Mouse (Mus musculus) thymus, postnatal 0 days (tissue): ENCODE data around the gene Vmn1r89. TPM values are rescaled to one million over a fixed set of nuclear protein-coding genes. Genes with fewer than 3 reads are reported as not detected.

Source experiments
- DNase-seq: peaks from one replicate; pipeline ENCODE4 v3.0.0-alpha.2; 2015; ENCODE audit warnings: low spot score
- polyA plus RNA-seq: library from polyadenylated mRNA; unstranded; fragments of >200 nt; fragmentation: Nextera tagmentation; extraction: Ambion mirVana; gene quantifications from 2 replicates; pipeline ENCODE4 v1.2.1, GENCODE M21; 2015

The Vmn1r89 gene
- polyA plus RNA-seq = not detected in 2 replicates

DNA sequence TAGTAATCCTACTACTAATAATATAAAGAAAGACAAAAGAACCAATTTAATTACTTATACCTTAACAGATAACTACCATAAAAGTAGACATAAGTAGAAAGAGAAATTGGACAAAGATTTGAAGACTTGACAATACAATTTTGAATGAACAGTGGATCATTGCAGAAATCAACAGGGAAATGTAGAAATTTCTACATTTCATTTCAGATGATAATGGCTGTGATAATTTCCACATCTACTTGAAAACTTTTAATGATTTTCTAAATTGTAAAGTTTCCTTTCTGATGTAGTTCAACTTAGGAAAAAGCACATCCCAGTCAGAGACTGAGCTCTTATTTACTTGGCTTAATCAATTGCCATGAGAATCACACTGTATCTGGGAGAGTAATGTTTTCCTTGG is at the start of gene Vmn1r89:
Gene Vmn1r89, plus strand, starts transcription at position 301 of the 400 bp plus-strand sequence.
- DNase-seq = no peak

DNA sequence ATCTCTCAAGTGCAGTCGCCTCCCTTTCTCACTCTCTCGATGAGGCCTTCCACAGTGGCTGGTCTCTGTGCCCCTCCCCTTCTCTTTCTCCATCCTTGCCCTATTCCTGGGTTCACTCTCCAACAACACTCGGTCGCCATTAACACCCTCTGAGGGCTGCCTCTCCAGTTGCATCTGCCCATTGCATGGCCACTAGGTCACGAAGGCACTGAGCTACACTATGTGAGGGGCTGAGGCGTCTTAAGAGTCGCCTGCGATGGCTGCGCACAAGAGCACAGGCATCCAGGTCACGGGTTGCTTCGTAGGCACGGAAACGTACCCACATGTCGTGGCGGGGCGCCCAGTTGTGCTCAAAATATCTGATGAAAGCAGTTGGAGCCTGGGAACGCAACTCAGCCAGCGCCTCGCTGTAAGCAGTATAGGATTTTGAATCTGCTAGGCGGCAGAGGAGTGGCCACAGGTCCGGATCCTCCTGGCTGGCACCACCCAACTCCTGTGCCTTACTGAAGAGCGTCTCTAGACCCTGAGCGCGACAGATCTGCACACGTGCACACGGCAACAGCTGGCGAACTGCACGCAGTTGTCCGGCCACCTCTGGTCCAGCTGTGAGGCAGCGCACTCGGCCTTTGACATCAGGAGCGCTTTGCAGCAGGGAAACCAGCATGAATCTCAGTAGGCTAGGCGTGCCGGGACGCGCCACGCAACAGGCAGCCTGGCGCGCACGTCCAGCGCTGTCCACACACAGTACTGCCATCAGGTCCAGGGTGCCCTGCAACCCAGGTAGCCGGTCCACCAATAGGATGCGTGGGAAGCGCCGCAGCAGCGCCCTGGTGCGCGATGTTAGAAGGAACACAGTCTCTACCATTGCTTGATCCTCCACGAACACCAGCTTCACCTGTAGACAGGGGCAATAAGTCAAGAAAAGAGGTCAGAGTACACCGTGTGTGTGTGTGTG is 48.2 kb downstream of the Vmn1r89 start:
- no peak for DNase-seq

DNA sequence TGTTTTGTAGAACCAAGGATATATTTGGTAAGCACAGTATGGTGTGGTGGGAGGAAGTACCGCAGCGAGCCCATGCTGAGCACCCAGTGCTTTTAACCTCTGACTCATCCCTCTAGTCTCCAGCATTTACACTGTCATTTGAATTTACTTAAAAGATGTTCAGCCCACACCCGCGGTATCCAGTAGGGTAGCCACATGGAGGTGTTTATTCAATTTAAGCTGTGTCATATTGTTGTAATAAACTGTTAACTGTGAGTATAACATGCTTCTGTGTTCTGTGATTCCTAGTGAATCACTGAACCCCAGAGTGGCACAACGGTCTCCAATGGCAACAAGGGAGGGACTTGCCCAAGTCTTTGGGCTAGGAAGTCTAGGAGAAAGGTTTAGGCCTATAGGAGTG is 51.0 kb downstream of the Vmn1r89 start:
- no peak for DNase-seq

DNA sequence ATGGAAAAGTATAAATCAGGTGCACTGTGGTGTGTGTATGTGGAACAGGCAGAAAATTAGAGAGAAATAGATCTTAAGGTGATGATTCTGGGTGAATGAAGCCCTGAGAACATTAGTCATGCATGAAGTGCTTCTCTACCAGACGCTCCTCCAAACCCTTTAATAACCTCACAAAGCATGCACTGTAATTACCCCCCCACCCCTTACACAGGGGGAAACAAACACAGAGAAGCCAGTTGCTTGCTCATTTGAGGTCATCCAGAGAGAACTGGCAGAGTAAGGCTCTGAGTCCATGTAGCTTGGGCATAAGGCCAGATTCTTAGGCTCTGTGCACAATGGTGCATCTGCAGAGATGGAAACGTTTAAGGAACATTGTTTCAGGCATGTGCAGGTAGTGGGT is 51.6 kb downstream of the Vmn1r89 start:
- DNase-seq = no peak

GRCm38 (mm10) chr7:13268749-13269260 is 56.0 kb downstream of the Vmn1r89 start:
- DNase-seq = no peak

DNA sequence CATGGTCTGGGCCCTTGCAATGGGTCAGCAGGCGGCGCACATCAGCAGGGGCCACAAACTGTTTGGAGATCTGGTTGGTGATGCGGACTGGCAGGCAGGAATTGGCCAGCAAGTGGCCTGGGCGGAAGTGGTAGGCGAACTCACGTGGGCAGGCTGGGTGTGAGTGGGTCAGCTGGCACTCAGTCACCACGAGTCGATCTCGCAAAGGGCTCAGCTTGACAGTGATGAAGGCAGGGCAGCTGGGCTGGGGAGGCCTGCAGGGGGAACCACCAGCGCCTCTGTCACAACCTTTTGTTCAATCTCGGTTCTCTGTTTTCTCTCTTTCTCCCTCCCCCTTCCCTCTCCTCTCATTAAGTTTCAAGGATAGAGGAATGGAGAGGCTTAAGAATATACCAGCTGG is 56.6 kb downstream of the Vmn1r89 start:
- no peak for DNase-seq

Other genes starting within 250 kb of the Vmn1r89 start
- 4.9 and 5.0 TPM in 2 replicates for gene Zfp324, start 247.2 kb upstream of the Vmn1r89 start, polyA plus RNA-seq
- 5.7 and 5.8 TPM in 2 replicates for gene Zfp446, start 235.2 kb upstream of the Vmn1r89 start, polyA plus RNA-seq
- gene Slc27a5, start 214.8 kb upstream of the Vmn1r89 start, polyA plus RNA-seq = 0.06 and 0.08 TPM in 2 replicates
- 236 and 274 TPM in 2 replicates for gene Trim28, start 213.9 kb upstream of the Vmn1r89 start, polyA plus RNA-seq
- 27.8 and 30.8 TPM in 2 replicates for gene Zbtb45, start 203.0 kb upstream of the Vmn1r89 start, polyA plus RNA-seq
- gene Chmp2a, start 178.2 kb upstream of the Vmn1r89 start, polyA plus RNA-seq = 226 and 230 TPM in 2 replicates
- gene Ube2m, start 174.7 kb upstream of the Vmn1r89 start, polyA plus RNA-seq = 90.8 and 91.5 TPM in 2 replicates
- 1.1 and 1.6 TPM in 2 replicates for gene Mzf1, start 158.3 kb upstream of the Vmn1r89 start, polyA plus RNA-seq
- not detected in 2 replicates for gene Vmn1r85, start 117.8 kb upstream of the Vmn1r89 start, polyA plus RNA-seq
- gene Vmn1r86, start 93.1 kb upstream of the Vmn1r89 start, polyA plus RNA-seq = not detected in 2 replicates
- gene Vmn1r87, start 72.9 kb upstream of the Vmn1r89 start, polyA plus RNA-seq = not detected in 2 replicates
- gene Vmn1r88, start 53.5 kb upstream of the Vmn1r89 start, polyA plus RNA-seq = not detected in 2 replicates
- gene Lig1, start 64.3 kb downstream of the Vmn1r89 start, polyA plus RNA-seq = 125 and 129 TPM in 2 replicates
- gene Zswim9, start 65.7 kb downstream of the Vmn1r89 start, polyA plus RNA-seq = 3.7 and 3.8 TPM in 2 replicates
- gene Pla2g4c, start 111.6 kb downstream of the Vmn1r89 start, polyA plus RNA-seq = 0.55 and 0.60 TPM in 2 replicates
- not detected in 2 replicates for gene Cabp5, start 185.1 kb downstream of the Vmn1r89 start, polyA plus RNA-seq
- not detected in 2 replicates for gene Bsph1, start 237.8 kb downstream of the Vmn1r89 start, polyA plus RNA-seq